Mouse (Mus musculus) cerebellum, adult 2 months (tissue): ENCODE data around the gene Gm21093. TPM values are rescaled to one million over a fixed set of nuclear protein-coding genes. Genes with fewer than 3 reads are reported as not detected.
"Not testable (repeated sequence)": the region's sequence is repeated elsewhere in the genome, so short reads cannot be mapped to it uniquely, and the experiment has no call there.

Experiments used
- DNase-seq, 2 experiments: peaks; one replicate each; pipeline ENCODE4 v3.0.0; 2021
- H3K27ac ChIP-seq: fragments of 200-500 bp; 2 replicates; pipeline ENCODE4 v1.5.1; 2012; ENCODE audit warnings: low read length, control low read depth, inconsistent platforms; ENCODE audit not compliant: insufficient read depth
- H3K27me3 ChIP-seq: fragments of 200-500 bp; 2 replicates; pipeline ENCODE4 v1.6.1; 2012; ENCODE audit warnings: inconsistent platforms, mild to moderate bottlenecking, low read length, moderate library complexity; ENCODE audit not compliant: control insufficient read depth, insufficient read depth
- H3K4me1 ChIP-seq: fragments of 200-500 bp; 2 replicates; pipeline ENCODE4 v1.6.1; 2011; ENCODE audit warnings: low read length; ENCODE audit not compliant: control insufficient read depth, insufficient read depth
- H3K4me3 ChIP-seq: fragments of 200-500 bp; replicated peaks from 2 replicates; pipeline ENCODE3; 2011; ENCODE audit warnings: mild to moderate bottlenecking, low read depth, low read length, control low read depth; ENCODE audit not compliant: insufficient read depth
- WGBS: fragments of 180-500 bp; shearing (Covaris S2); methylation state at CpG from one replicate; pipeline ENCODE4 v1.1.7; 2018; 5-methylcytosine and 5-hydroxymethylcytosine counted together
- polyA plus RNA-seq: library from polyadenylated mRNA; depleted of rRNA; stranded (reverse); fragments of >200 nt; gene quantifications from 2 replicates; pipeline ENCODE4 v1.2.3, GENCODE M21; 2012; rRNA removed

The Gm21093 gene
- polyA plus RNA-seq: 0.87 and 1.0 TPM in 2 replicates

DNA sequence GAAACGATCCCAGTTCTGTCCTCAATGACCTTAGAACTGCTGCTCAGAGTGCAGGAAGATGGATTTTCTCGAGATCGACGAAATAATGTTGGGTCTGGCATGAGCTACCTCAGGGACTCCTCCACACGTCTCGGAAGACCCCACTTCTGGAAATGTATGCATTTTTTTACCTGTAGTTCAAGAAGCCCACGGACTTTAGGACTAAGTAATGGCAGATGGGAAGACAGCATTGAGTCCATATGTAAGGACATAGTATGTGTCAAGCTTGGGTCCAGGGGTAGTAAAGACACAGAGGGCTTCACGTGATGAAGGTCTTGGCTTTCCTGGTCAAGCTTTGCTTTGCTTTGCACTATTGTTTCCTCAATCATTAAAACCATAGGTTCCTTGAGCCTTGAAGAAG, at the start of gene Gm21093:
TSS of gene Gm21093 (minus strand) at position 101 of the 400 bp plus-strand sequence.
- H3K4me3 ChIP-seq, DNase-seq: not testable (repeated sequence)
- WGBS: no CpG with 5 or more reads among the region's 8 CpGs

More for the DNA sequence above, at the start of gene Gm21093:
- H3K27ac ChIP-seq, H3K27me3 ChIP-seq, H3K4me1 ChIP-seq: not testable (repeated sequence)

Other genes with a start within 250 kb of the Gm21093 start
- gene Gm21541, start 131.1 kb downstream of the Gm21093 start, polyA plus RNA-seq: not detected in 2 replicates
- 8.1 and 9.7 TPM in 2 replicates for gene Gm20878, start 93.2 kb downstream of the Gm21093 start, polyA plus RNA-seq
- 0.61 and 1.1 TPM in 2 replicates for gene Fam205a4, start 68.7 kb downstream of the Gm21093 start, polyA plus RNA-seq
- not detected in 2 replicates for gene Gm3893, start 56.5 kb upstream of the Gm21093 start, polyA plus RNA-seq
- gene Gm13304, start 80.1 kb upstream of the Gm21093 start, polyA plus RNA-seq: 0.17 and 0.38 TPM in 2 replicates
- gene Gm13306, start 118.7 kb upstream of the Gm21093 start, polyA plus RNA-seq: 0.59 and 0.76 TPM in 2 replicates
- gene Gm13305, start 133.9 kb upstream of the Gm21093 start, polyA plus RNA-seq: 0.36 and 0.44 TPM in 2 replicates
- not detected in 2 replicates for gene Gm10600, start 205.9 kb upstream of the Gm21093 start, polyA plus RNA-seq
- not detected in 2 replicates for gene Ccl21b, start 221.0 kb upstream of the Gm21093 start, polyA plus RNA-seq